Mouse (Mus musculus): ENCODE data around the gene Obp2a. TPM values are rescaled to one million over a fixed set of nuclear protein-coding genes. Genes with fewer than 3 reads are reported as not detected.

Gene Obp2a
- polyA plus RNA-seq (2015; fragmentation: Illumina TruSeq; extraction: RNeasy Lipid Tissue Mini Kit (QIAGEN cat#74804); ENCODE audit: insufficient read depth, low read depth, low replicate concordance) = not detected

GRCm38 (mm10) chr2:25699743-25700142 is at the start of gene Obp2a:
TSS of gene Obp2a (plus strand) at chr2:25700043.

GRCm38 (mm10) chr2:25652902-25653301 is 46.9 kb upstream of the Obp2a start, which contains the start of gene Lcn8:
TSS of gene Lcn8 (plus strand) at chr2:25653120.

GRCm38 (mm10) chr2:25657652-25658051 is 42.2 kb upstream of the Obp2a start, which contains the start of gene Lcn5:
TSS of gene Lcn5 (plus strand) at chr2:25657952.

GRCm38 (mm10) chr2:25676486-25676885 is 23.4 kb upstream of the Obp2a start, which contains the start of gene Lcn6:
TSS of gene Lcn6 (plus strand) at chr2:25676786.

GRCm38 (mm10) chr2:25682426-25682825 is 17.4 kb upstream of the Obp2a start, which contains the start of gene Lcn10:
TSS of gene Lcn10 (plus strand) at chr2:25682726.

GRCm38 (mm10) chr2:25706643-25707481 is 7.0 kb downstream of the Obp2a start, which contains the start of gene Bmyc:
TSS of gene Bmyc (plus strand) at chr2:25706739.

GRCm38 (mm10) chr2:25736709-25737108 is 36.9 kb downstream of the Obp2a start, which contains the start of gene Obp2b:
TSS of gene Obp2b (plus strand) at chr2:25737009.

Other genes starting within 250 kb of the Obp2a start
- gene Clic3, start 243.2 kb upstream of the Obp2a start, polyA plus RNA-seq (2015; fragmentation: Illumina TruSeq; extraction: RNeasy Lipid Tissue Mini Kit (QIAGEN cat#74804); ENCODE audit: insufficient read depth, low read depth, low replicate concordance) = not detected
- gene Paxx, start 238.9 kb upstream of the Obp2a start, polyA plus RNA-seq (2015; fragmentation: Illumina TruSeq; extraction: RNeasy Lipid Tissue Mini Kit (QIAGEN cat#74804); ENCODE audit: insufficient read depth, low read depth, low replicate concordance) = 43.3 TPM
- gene Ptgds, start 230.0 kb upstream of the Obp2a start, polyA plus RNA-seq (2015; fragmentation: Illumina TruSeq; extraction: RNeasy Lipid Tissue Mini Kit (QIAGEN cat#74804); ENCODE audit: insufficient read depth, low read depth, low replicate concordance) = 2.9 TPM
- not detected for gene Lcn12, start 206.1 kb upstream of the Obp2a start, polyA plus RNA-seq (2015; fragmentation: Illumina TruSeq; extraction: RNeasy Lipid Tissue Mini Kit (QIAGEN cat#74804); ENCODE audit: insufficient read depth, low read depth, low replicate concordance)
- gene Fbxw5, start 199.3 kb upstream of the Obp2a start, polyA plus RNA-seq (2015; fragmentation: Illumina TruSeq; extraction: RNeasy Lipid Tissue Mini Kit (QIAGEN cat#74804); ENCODE audit: insufficient read depth, low read depth, low replicate concordance) = 26.2 TPM
- gene C8g, start 198.3 kb upstream of the Obp2a start, polyA plus RNA-seq (2015; fragmentation: Illumina TruSeq; extraction: RNeasy Lipid Tissue Mini Kit (QIAGEN cat#74804); ENCODE audit: insufficient read depth, low read depth, low replicate concordance) = 1.0 TPM
- gene Traf2, start 153.1 kb upstream of the Obp2a start, polyA plus RNA-seq (2015; fragmentation: Illumina TruSeq; extraction: RNeasy Lipid Tissue Mini Kit (QIAGEN cat#74804); ENCODE audit: insufficient read depth, low read depth, low replicate concordance) = 5.1 TPM
- gene Edf1, start 142.2 kb upstream of the Obp2a start, polyA plus RNA-seq (2015; fragmentation: Illumina TruSeq; extraction: RNeasy Lipid Tissue Mini Kit (QIAGEN cat#74804); ENCODE audit: insufficient read depth, low read depth, low replicate concordance) = 66.9 TPM
- gene Mamdc4, start 125.2 kb upstream of the Obp2a start, polyA plus RNA-seq (2015; fragmentation: Illumina TruSeq; extraction: RNeasy Lipid Tissue Mini Kit (QIAGEN cat#74804); ENCODE audit: insufficient read depth, low read depth, low replicate concordance) = 2.6 TPM
- 9.9 TPM for gene Phpt1, start 124.8 kb upstream of the Obp2a start, polyA plus RNA-seq (2015; fragmentation: Illumina TruSeq; extraction: RNeasy Lipid Tissue Mini Kit (QIAGEN cat#74804); ENCODE audit: insufficient read depth, low read depth, low replicate concordance)
- gene Ajm1, start 118.3 kb upstream of the Obp2a start, polyA plus RNA-seq (2015; fragmentation: Illumina TruSeq; extraction: RNeasy Lipid Tissue Mini Kit (QIAGEN cat#74804); ENCODE audit: insufficient read depth, low read depth, low replicate concordance) = 0.63 TPM
- 52.4 TPM for gene Rabl6, start 91.5 kb upstream of the Obp2a start, polyA plus RNA-seq (2015; fragmentation: Illumina TruSeq; extraction: RNeasy Lipid Tissue Mini Kit (QIAGEN cat#74804); ENCODE audit: insufficient read depth, low read depth, low replicate concordance)
- gene Ccdc183, start 82.4 kb upstream of the Obp2a start, polyA plus RNA-seq (2015; fragmentation: Illumina TruSeq; extraction: RNeasy Lipid Tissue Mini Kit (QIAGEN cat#74804); ENCODE audit: insufficient read depth, low read depth, low replicate concordance) = not detected
- gene Tmem141, start 78.0 kb upstream of the Obp2a start, polyA plus RNA-seq (2015; fragmentation: Illumina TruSeq; extraction: RNeasy Lipid Tissue Mini Kit (QIAGEN cat#74804); ENCODE audit: insufficient read depth, low read depth, low replicate concordance) = 9.0 TPM
- 9.0 TPM for gene Fcna, start 72.0 kb upstream of the Obp2a start, polyA plus RNA-seq (2015; fragmentation: Illumina TruSeq; extraction: RNeasy Lipid Tissue Mini Kit (QIAGEN cat#74804); ENCODE audit: insufficient read depth, low read depth, low replicate concordance)
- not detected for gene Lcn8, start 46.9 kb upstream of the Obp2a start, polyA plus RNA-seq (2015; fragmentation: Illumina TruSeq; extraction: RNeasy Lipid Tissue Mini Kit (QIAGEN cat#74804); ENCODE audit: insufficient read depth, low read depth, low replicate concordance)
- not detected for gene Lcn5, start 42.1 kb upstream of the Obp2a start, polyA plus RNA-seq (2015; fragmentation: Illumina TruSeq; extraction: RNeasy Lipid Tissue Mini Kit (QIAGEN cat#74804); ENCODE audit: insufficient read depth, low read depth, low replicate concordance)
- gene Lcn6, start 23.3 kb upstream of the Obp2a start, polyA plus RNA-seq (2015; fragmentation: Illumina TruSeq; extraction: RNeasy Lipid Tissue Mini Kit (QIAGEN cat#74804); ENCODE audit: insufficient read depth, low read depth, low replicate concordance) = not detected
- not detected for gene Lcn10, start 17.3 kb upstream of the Obp2a start, polyA plus RNA-seq (2015; fragmentation: Illumina TruSeq; extraction: RNeasy Lipid Tissue Mini Kit (QIAGEN cat#74804); ENCODE audit: insufficient read depth, low read depth, low replicate concordance)
- 5.2 TPM for gene Bmyc, start 6.7 kb downstream of the Obp2a start, polyA plus RNA-seq (2015; fragmentation: Illumina TruSeq; extraction: RNeasy Lipid Tissue Mini Kit (QIAGEN cat#74804); ENCODE audit: insufficient read depth, low read depth, low replicate concordance)
- gene Obp2b, start 37.0 kb downstream of the Obp2a start, polyA plus RNA-seq (2015; fragmentation: Illumina TruSeq; extraction: RNeasy Lipid Tissue Mini Kit (QIAGEN cat#74804); ENCODE audit: insufficient read depth, low read depth, low replicate concordance) = not detected
- not detected for gene Lcn3, start 65.5 kb downstream of the Obp2a start, polyA plus RNA-seq (2015; fragmentation: Illumina TruSeq; extraction: RNeasy Lipid Tissue Mini Kit (QIAGEN cat#74804); ENCODE audit: insufficient read depth, low read depth, low replicate concordance)
- gene Lcn11, start 77.0 kb downstream of the Obp2a start, polyA plus RNA-seq (2015; fragmentation: Illumina TruSeq; extraction: RNeasy Lipid Tissue Mini Kit (QIAGEN cat#74804); ENCODE audit: insufficient read depth, low read depth, low replicate concordance) = not detected
- gene Gm13539, start 82.2 kb downstream of the Obp2a start, polyA plus RNA-seq (2015; fragmentation: Illumina TruSeq; extraction: RNeasy Lipid Tissue Mini Kit (QIAGEN cat#74804); ENCODE audit: insufficient read depth, low read depth, low replicate concordance) = not detected
- gene Glt6d1, start 115.8 kb downstream of the Obp2a start, polyA plus RNA-seq (2015; fragmentation: Illumina TruSeq; extraction: RNeasy Lipid Tissue Mini Kit (QIAGEN cat#74804); ENCODE audit: insufficient read depth, low read depth, low replicate concordance) = not detected
- not detected for gene Lcn9, start 123.1 kb downstream of the Obp2a start, polyA plus RNA-seq (2015; fragmentation: Illumina TruSeq; extraction: RNeasy Lipid Tissue Mini Kit (QIAGEN cat#74804); ENCODE audit: insufficient read depth, low read depth, low replicate concordance)
- not detected for gene Sohlh1, start 147.2 kb downstream of the Obp2a start, polyA plus RNA-seq (2015; fragmentation: Illumina TruSeq; extraction: RNeasy Lipid Tissue Mini Kit (QIAGEN cat#74804); ENCODE audit: insufficient read depth, low read depth, low replicate concordance)
- 0.18 TPM for gene Kcnt1, start 163.7 kb downstream of the Obp2a start, polyA plus RNA-seq (2015; fragmentation: Illumina TruSeq; extraction: RNeasy Lipid Tissue Mini Kit (QIAGEN cat#74804); ENCODE audit: insufficient read depth, low read depth, low replicate concordance)

Data from pancreas, adult 10 weeks (tissue).